Mouse (Mus musculus): ENCODE measurements around the gene Slco2b1. TPM values are rescaled to one million over a fixed set of nuclear protein-coding genes. Genes with fewer than 3 reads are reported as not detected.

Slco2b1 gene
- polyA plus RNA-seq, 1 experiment from 2014 or later: 2.6 TPM

- no peaks in the 10 kb centered on the region for H3K4me1 ChIP-seq
- H3K27me3 ChIP-seq: no peaks in the 10 kb centered on the region
- no peak for ATAC-seq (ENCODE audit: low FRiP score, low read depth)
- H3K36me3 ChIP-seq: no peaks in the 10 kb centered on the region
- H3K27ac ChIP-seq: no peak overlapping the region
- H3K4me2 ChIP-seq (replicated peaks): no peak overlapping the region
- no peak overlapping the region for H3K9ac ChIP-seq
- no peaks in the 10 kb centered on the region for H3K9me3 ChIP-seq
- WGBS: 75% methylated on average over 7 of the region's 7 CpGs
- no peak overlapping the region for H3K4me3 ChIP-seq
Measured at GRCm38 (mm10) chr7:99690819-99691218, 20.3 kb downstream of the Slco2b1 start.

GRCm38 (mm10) chr7:99684086-99684485 is 27.1 kb downstream of the Slco2b1 start:
- H3K27ac ChIP-seq: no peak overlapping the region
- H3K4me1 ChIP-seq: no peaks in the 10 kb centered on the region
- WGBS: 48% methylated on average over 4 of the region's 4 CpGs
- no peaks in the 10 kb centered on the region for H3K9me3 ChIP-seq
- no peak for ATAC-seq (ENCODE audit: low FRiP score, low read depth)
- H3K4me2 ChIP-seq (replicated peaks): no peak overlapping the region
- H3K4me3 ChIP-seq: no peak overlapping the region
- H3K9ac ChIP-seq: no peak overlapping the region
- H3K36me3 ChIP-seq: no peaks in the 10 kb centered on the region
- no peaks in the 10 kb centered on the region for H3K27me3 ChIP-seq

- 83% methylated on average over 5 of the region's 5 CpGs for WGBS
- H3K36me3 ChIP-seq: no peaks in the 10 kb centered on the region
- no peaks in the 10 kb centered on the region for H3K9me3 ChIP-seq
- no peak overlapping the region for H3K4me2 ChIP-seq (replicated peaks)
- no peaks in the 10 kb centered on the region for H3K4me1 ChIP-seq
- H3K4me3 ChIP-seq: no peak overlapping the region
- ATAC-seq (ENCODE audit: low FRiP score, low read depth): no peak
- no peak overlapping the region for H3K9ac ChIP-seq
- H3K27ac ChIP-seq: no peak overlapping the region
- no peaks in the 10 kb centered on the region for H3K27me3 ChIP-seq
Measured at GRCm38 (mm10) chr7:99680771-99681170, 30.4 kb downstream of the Slco2b1 start.

GRCm38 (mm10) chr7:99674890-99675289 is 36.2 kb downstream of the Slco2b1 start:
- no peak overlapping the region for H3K4me3 ChIP-seq
- H3K4me1 ChIP-seq: no peaks in the 10 kb centered on the region
- no peak overlapping the region for H3K4me2 ChIP-seq (replicated peaks)
- H3K9ac ChIP-seq: no peak overlapping the region
- 71% methylated on average over 3 of the region's 3 CpGs for WGBS
- no peak for ATAC-seq (ENCODE audit: low FRiP score, low read depth)
- H3K36me3 ChIP-seq: no peaks in the 10 kb centered on the region
- H3K27me3 ChIP-seq: no peaks in the 10 kb centered on the region
- no peak overlapping the region for H3K27ac ChIP-seq
- H3K9me3 ChIP-seq: no peaks in the 10 kb centered on the region

GRCm38 (mm10) chr7:99674209-99674608 is 36.9 kb downstream of the Slco2b1 start:
- 73% methylated on average over 5 of the region's 5 CpGs for WGBS
- no peak for ATAC-seq (ENCODE audit: low FRiP score, low read depth)

GRCm38 (mm10) chr7:99673188-99673587 is 38.0 kb downstream of the Slco2b1 start:
- no peak for ATAC-seq (ENCODE audit: low FRiP score, low read depth)
- Histone ChIP-seq H3K36me3 (no peaks in the 10 kb centered on the region), H3K9ac (no peak overlapping the region), H3K4me1 (0 out of 2 replicates have a peak, but pooled peaks cover 5% of the 10 kb centered on the region), H3K27me3 (no peaks in the 10 kb centered on the region), H3K4me3 (no peak overlapping the region), H3K27ac (no peak overlapping the region), H3K4me2 (replicated peaks) (no peak overlapping the region), H3K9me3 (no peaks in the 10 kb centered on the region)
- WGBS: 86% methylated on average over 8 of the region's 8 CpGs

More at GRCm38 (mm10) chr7:99674209-99674608, 36.9 kb downstream of the Slco2b1 start:
- Histone ChIP-seq H3K9me3 (no peaks in the 10 kb centered on the region), H3K36me3 (no peaks in the 10 kb centered on the region), H3K4me2 (replicated peaks) (no peak overlapping the region), H3K27me3 (no peaks in the 10 kb centered on the region), H3K27ac (no peak overlapping the region), H3K9ac (no peak overlapping the region), H3K4me1 (no peaks in the 10 kb centered on the region), H3K4me3 (no peak overlapping the region)

GRCm38 (mm10) chr7:99671544-99672435 is 39.4 kb downstream of the Slco2b1 start:
- Histone ChIP-seq H3K36me3 (no peaks in the 10 kb centered on the region), H3K9ac (no peak overlapping the region), H3K4me3 (no peak overlapping the region), H3K4me2 (replicated peaks) (no peak overlapping the region), H3K27ac (no peak overlapping the region), H3K27me3 (no peaks in the 10 kb centered on the region), H3K4me1 (0 out of 2 replicates have a peak, but pooled peaks cover 5% of the 10 kb centered on the region), H3K9me3 (no peaks in the 10 kb centered on the region)
- WGBS: 83% methylated on average over 9 of the region's 9 CpGs
- ATAC-seq (ENCODE audit: low FRiP score, low read depth): no peak

- WGBS: 74% methylated on average over 4 of the region's 4 CpGs
- 0 out of 2 replicates have a peak, but pooled peaks cover 5% of the 10 kb centered on the region for H3K4me1 ChIP-seq
- ATAC-seq (ENCODE audit: low FRiP score, low read depth): no peak
- H3K9ac ChIP-seq: no peak overlapping the region
- no peaks in the 10 kb centered on the region for H3K9me3 ChIP-seq
- H3K27ac ChIP-seq: no peak overlapping the region
- no peak overlapping the region for H3K4me3 ChIP-seq
- no peak overlapping the region for H3K4me2 ChIP-seq (replicated peaks)
- no peaks in the 10 kb centered on the region for H3K27me3 ChIP-seq
- H3K36me3 ChIP-seq: no peaks in the 10 kb centered on the region
Measured at GRCm38 (mm10) chr7:99670915-99671314, 40.2 kb downstream of the Slco2b1 start.

- H3K36me3 ChIP-seq: no peaks in the 10 kb centered on the region
- no peak overlapping the region for H3K4me3 ChIP-seq
- ATAC-seq (ENCODE audit: low FRiP score, low read depth): no peak
- H3K27ac ChIP-seq: no peak overlapping the region
- H3K27me3 ChIP-seq: no peaks in the 10 kb centered on the region
- H3K9ac ChIP-seq: peak overlapping the region; percentile 31; the same call in 1 of the 2 replicates
- H3K4me2 ChIP-seq (replicated peaks): no peak overlapping the region
- no peaks in the 10 kb centered on the region for H3K9me3 ChIP-seq
- H3K4me1 ChIP-seq: 0 out of 2 replicates have a peak, but pooled peaks cover 5% of the 10 kb centered on the region
- 35% methylated on average over 4 of the region's 4 CpGs for WGBS
Measured at GRCm38 (mm10) chr7:99668802-99669201, 42.3 kb downstream of the Slco2b1 start.

GRCm38 (mm10) chr7:99667096-99667495 is 44.0 kb downstream of the Slco2b1 start:
- ATAC-seq (ENCODE audit: low FRiP score, low read depth): no peak
- no peak overlapping the region for H3K27ac ChIP-seq
- no peak overlapping the region for H3K4me2 ChIP-seq (replicated peaks)
- no peaks in the 10 kb centered on the region for H3K36me3 ChIP-seq
- no peaks in the 10 kb centered on the region for H3K9me3 ChIP-seq
- no peak overlapping the region for H3K4me3 ChIP-seq
- H3K27me3 ChIP-seq: no peaks in the 10 kb centered on the region
- H3K9ac ChIP-seq: no peak overlapping the region
- 77% methylated on average over 16 of the region's 16 CpGs for WGBS
- 0 out of 2 replicates have a peak, but pooled peaks cover 5% of the 10 kb centered on the region for H3K4me1 ChIP-seq

GRCm38 (mm10) chr7:99665731-99666452 is 45.2 kb downstream of the Slco2b1 start:
- no peak for ATAC-seq (ENCODE audit: low FRiP score, low read depth)
- Histone ChIP-seq H3K4me3 (no peak overlapping the region), H3K4me2 (replicated peaks) (no peak overlapping the region), H3K9ac (no peak overlapping the region), H3K27ac (no peak overlapping the region), H3K27me3 (no peaks in the 10 kb centered on the region), H3K4me1 (0 out of 2 replicates have a peak, but pooled peaks cover 5% of the 10 kb centered on the region), H3K36me3 (no peaks in the 10 kb centered on the region), H3K9me3 (no peaks in the 10 kb centered on the region)
- WGBS: 83% methylated on average over 10 of the region's 10 CpGs
